Mouse (Mus musculus) left cerebral cortex, adult 18-20 months (tissue): ENCODE data around the gene Serpinb13. TPM values are rescaled to one million over a fixed set of nuclear protein-coding genes. Genes with fewer than 3 reads are reported as not detected.

Source experiments
- DNase-seq, 2 experiments: peaks; one replicate each; pipeline ENCODE4 v3.0.0; 2021 to 2022; ENCODE audit warnings: low spot score in 2 of 2, mixed read lengths in 1 of 2
- long read RNA-seq, 2 experiments: library from polyadenylated mRNA; stranded (forward); transcript quantifications; one replicate each; pipeline ENCODE4 v2.0.0; 2021
- total RNA-seq, 2 experiments: library from RNA; stranded (reverse); gene quantifications; 2 replicates each; pipeline ENCODE4 v1.2.3; 2021

The Serpinb13 gene
- not detected for total RNA-seq
- long read RNA-seq, experiment 1 = 0 reads
- long read RNA-seq, experiment 2 = 0 reads

GRCm38 (mm10) chr1:106980684-106981083, at the start of gene Serpinb13:
Serpinb13 (plus strand) TSS chr1:106980984.
- no peak for DNase-seq

GRCm38 (mm10) chr1:106931954-106932353, 48.8 kb upstream of the Serpinb13 start:
- no peak for DNase-seq

GRCm38 (mm10) chr1:106933658-106934057, 47.1 kb upstream of the Serpinb13 start:
- no peak for DNase-seq

- DNase-seq = no peak
Measured at GRCm38 (mm10) chr1:106934265-106934664, 46.5 kb upstream of the Serpinb13 start, which contains the start of gene Serpinb12. Serpinb12 (plus strand) TSS chr1:106934449.

- DNase-seq = no peak
Measured at GRCm38 (mm10) chr1:106947217-106947616, 33.6 kb upstream of the Serpinb13 start.

GRCm38 (mm10) chr1:106959981-106960380, 20.8 kb upstream of the Serpinb13 start:
- no peak for DNase-seq

GRCm38 (mm10) chr1:106961023-106961422, 19.8 kb upstream of the Serpinb13 start:
- peak in 1 of 2 experiments; percentile 2 for DNase-seq

- DNase-seq = no peak
Measured at GRCm38 (mm10) chr1:106983092-106983491, 2.3 kb downstream of the Serpinb13 start.

GRCm38 (mm10) chr1:106983865-106984264, 3.1 kb downstream of the Serpinb13 start:
- DNase-seq = no peak

GRCm38 (mm10) chr1:107000424-107000823, 19.6 kb downstream of the Serpinb13 start:
- no peak for DNase-seq

GRCm38 (mm10) chr1:107001754-107002153, 21.0 kb downstream of the Serpinb13 start:
- DNase-seq = no peak

GRCm38 (mm10) chr1:107006316-107006715, 25.5 kb downstream of the Serpinb13 start:
- no peak for DNase-seq

GRCm38 (mm10) chr1:107014530-107014929, 33.7 kb downstream of the Serpinb13 start:
- peak; percentile 30 to 59 for DNase-seq

- no peak for DNase-seq
Measured at GRCm38 (mm10) chr1:107015210-107015609, 34.4 kb downstream of the Serpinb13 start.

GRCm38 (mm10) chr1:107025886-107026285, 45.1 kb downstream of the Serpinb13 start:
- no peak for DNase-seq

GRCm38 (mm10) chr1:107034236-107034635, 53.5 kb downstream of the Serpinb13 start:
- DNase-seq = peak; percentile 9 to 17

Other genes starting within 250 kb of the Serpinb13 start
- 10 to 100 TPM; 27.3 to 28.4 TPM for gene Kdsr, start 221.3 kb upstream of the Serpinb13 start, total RNA-seq
- gene Vps4b, start 184.3 kb upstream of the Serpinb13 start, total RNA-seq = 10 to 100 TPM; 56.1 to 58.3 TPM
- gene Serpinb5, start 119.8 kb upstream of the Serpinb13 start, total RNA-seq = under 1 TPM in 1 of 2 experiments, not detected in 1; 0.16 TPM
- gene Serpinb12, start 46.5 kb upstream of the Serpinb13 start, total RNA-seq = not detected
- gene Serpinb3a, start 71.3 kb downstream of the Serpinb13 start, total RNA-seq = not detected
- not detected for gene Serpinb3d, start 102.5 kb downstream of the Serpinb13 start, total RNA-seq